Mouse (Mus musculus): ENCODE data around the gene Cd19. TPM values are rescaled to one million over a fixed set of nuclear protein-coding genes. Genes with fewer than 3 reads are reported as not detected.

Gene Cd19
- polyA plus RNA-seq, 1 experiment = not detected

- no peaks in the 10 kb centered on the region for H3K36me3 ChIP-seq (ENCODE audit: control insufficient read depth, insufficient read depth, low read length, poor library complexity, severe bottlenecking)
- H3K4me3 ChIP-seq (ENCODE audit: low read depth, low read length) = no peak overlapping the region
- no peak overlapping the region for H3K9ac ChIP-seq (ENCODE audit: low read depth, poor library complexity, severe bottlenecking)
- H3K27ac ChIP-seq (ENCODE audit: insufficient read depth, low read length) = no peak overlapping the region
- no peaks in the 10 kb centered on the region for H3K27me3 ChIP-seq (ENCODE audit: control insufficient read depth, insufficient read depth, low read length, poor library complexity, severe bottlenecking)
- TF ChIP-seq CTCF (IDR thresholded peaks at IDR 0.05; ENCODE audit: low read depth, low read length) (no peak), POLR2A (IDR thresholded peaks at IDR 0.05; ENCODE audit: insufficient read depth, low read length) (no peak), EP300 (IDR thresholded peaks at IDR 0.05; ENCODE audit: insufficient read depth, low read depth, low read length) (no peak)
- H3K4me1 ChIP-seq (ENCODE audit: control insufficient read depth, insufficient read depth, low read length) = no peaks in the 10 kb centered on the region
- H3K9me3 ChIP-seq (replicated peaks; ENCODE audit: control insufficient read depth, insufficient read depth, low read length, poor library complexity, severe bottlenecking) = no peaks in the 10 kb centered on the region
Measured at GRCm38 (mm10) chr7:126458844-126459618, 44.3 kb upstream of the Cd19 start.

GRCm38 (mm10) chr7:126458225-126458624 is 43.5 kb upstream of the Cd19 start:
- Histone ChIP-seq H3K4me3 (ENCODE audit: low read depth, low read length) (no peak overlapping the region), H3K27me3 (ENCODE audit: control insufficient read depth, insufficient read depth, low read length, poor library complexity, severe bottlenecking) (no peaks in the 10 kb centered on the region), H3K36me3 (ENCODE audit: control insufficient read depth, insufficient read depth, low read length, poor library complexity, severe bottlenecking) (no peaks in the 10 kb centered on the region), H3K9me3 (replicated peaks; ENCODE audit: control insufficient read depth, insufficient read depth, low read length, poor library complexity, severe bottlenecking) (no peaks in the 10 kb centered on the region), H3K27ac (ENCODE audit: insufficient read depth, low read length) (no peak overlapping the region), H3K4me1 (ENCODE audit: control insufficient read depth, insufficient read depth, low read length) (no peaks in the 10 kb centered on the region), H3K9ac (ENCODE audit: low read depth, poor library complexity, severe bottlenecking) (no peak overlapping the region)
- TF ChIP-seq POLR2A (IDR thresholded peaks at IDR 0.05; ENCODE audit: insufficient read depth, low read length) = no peak

- no peaks in the 10 kb centered on the region for H3K9me3 ChIP-seq (replicated peaks; ENCODE audit: control insufficient read depth, insufficient read depth, low read length, poor library complexity, severe bottlenecking)
- no peak overlapping the region for H3K4me3 ChIP-seq (ENCODE audit: low read depth, low read length)
- H3K9ac ChIP-seq (ENCODE audit: low read depth, poor library complexity, severe bottlenecking) = no peak overlapping the region
- no peak for TF ChIP-seq CTCF (IDR thresholded peaks at IDR 0.05; ENCODE audit: low read depth, low read length)
- TF ChIP-seq POLR2A (IDR thresholded peaks at IDR 0.05; ENCODE audit: insufficient read depth, low read length) = no peak
- TF ChIP-seq EP300 (IDR thresholded peaks at IDR 0.05; ENCODE audit: insufficient read depth, low read depth, low read length) = no peak
- H3K27ac ChIP-seq (ENCODE audit: insufficient read depth, low read length) = no peak overlapping the region
- H3K27me3 ChIP-seq (ENCODE audit: control insufficient read depth, insufficient read depth, low read length, poor library complexity, severe bottlenecking) = no peaks in the 10 kb centered on the region
- H3K36me3 ChIP-seq (ENCODE audit: control insufficient read depth, insufficient read depth, low read length, poor library complexity, severe bottlenecking) = no peaks in the 10 kb centered on the region
- no peaks in the 10 kb centered on the region for H3K4me1 ChIP-seq (ENCODE audit: control insufficient read depth, insufficient read depth, low read length)
Measured at GRCm38 (mm10) chr7:126456382-126457266, 41.9 kb upstream of the Cd19 start.

- Histone ChIP-seq H3K27ac (ENCODE audit: insufficient read depth, low read length) (no peak overlapping the region), H3K9ac (ENCODE audit: low read depth, poor library complexity, severe bottlenecking) (no peak overlapping the region), H3K4me3 (ENCODE audit: low read depth, low read length) (no peak overlapping the region), H3K36me3 (ENCODE audit: control insufficient read depth, insufficient read depth, low read length, poor library complexity, severe bottlenecking) (no peaks in the 10 kb centered on the region), H3K4me1 (ENCODE audit: control insufficient read depth, insufficient read depth, low read length) (no peaks in the 10 kb centered on the region), H3K27me3 (ENCODE audit: control insufficient read depth, insufficient read depth, low read length, poor library complexity, severe bottlenecking) (no peaks in the 10 kb centered on the region), H3K9me3 (replicated peaks; ENCODE audit: control insufficient read depth, insufficient read depth, low read length, poor library complexity, severe bottlenecking) (no peaks in the 10 kb centered on the region)
- TF ChIP-seq EP300 (IDR thresholded peaks at IDR 0.05; ENCODE audit: insufficient read depth, low read depth, low read length) (no peak), CTCF (IDR thresholded peaks at IDR 0.05; ENCODE audit: low read depth, low read length) (no peak), POLR2A (IDR thresholded peaks at IDR 0.05; ENCODE audit: insufficient read depth, low read length) (no peak)
Measured at GRCm38 (mm10) chr7:126455242-126455641, 40.6 kb upstream of the Cd19 start.

- Histone ChIP-seq H3K9me3 (replicated peaks; ENCODE audit: control insufficient read depth, insufficient read depth, low read length, poor library complexity, severe bottlenecking) (no peaks in the 10 kb centered on the region), H3K9ac (ENCODE audit: low read depth, poor library complexity, severe bottlenecking) (no peak overlapping the region), H3K27ac (ENCODE audit: insufficient read depth, low read length) (no peak overlapping the region), H3K4me1 (ENCODE audit: control insufficient read depth, insufficient read depth, low read length) (no peaks in the 10 kb centered on the region), H3K36me3 (ENCODE audit: control insufficient read depth, insufficient read depth, low read length, poor library complexity, severe bottlenecking) (no peaks in the 10 kb centered on the region), H3K4me3 (ENCODE audit: low read depth, low read length) (no peak overlapping the region), H3K27me3 (ENCODE audit: control insufficient read depth, insufficient read depth, low read length, poor library complexity, severe bottlenecking) (no peaks in the 10 kb centered on the region)
- TF ChIP-seq CTCF (IDR thresholded peaks at IDR 0.05; ENCODE audit: low read depth, low read length) (no peak), EP300 (IDR thresholded peaks at IDR 0.05; ENCODE audit: insufficient read depth, low read depth, low read length) (no peak), POLR2A (IDR thresholded peaks at IDR 0.05; ENCODE audit: insufficient read depth, low read length) (no peak)
Measured at GRCm38 (mm10) chr7:126453861-126454260, 39.2 kb upstream of the Cd19 start.

- Histone ChIP-seq H3K9me3 (replicated peaks; ENCODE audit: control insufficient read depth, insufficient read depth, low read length, poor library complexity, severe bottlenecking) (no peaks in the 10 kb centered on the region), H3K27me3 (ENCODE audit: control insufficient read depth, insufficient read depth, low read length, poor library complexity, severe bottlenecking) (no peaks in the 10 kb centered on the region), H3K4me1 (ENCODE audit: control insufficient read depth, insufficient read depth, low read length) (no peaks in the 10 kb centered on the region), H3K4me3 (ENCODE audit: low read depth, low read length) (no peak overlapping the region), H3K27ac (ENCODE audit: insufficient read depth, low read length) (no peak overlapping the region), H3K9ac (ENCODE audit: low read depth, poor library complexity, severe bottlenecking) (no peak overlapping the region), H3K36me3 (ENCODE audit: control insufficient read depth, insufficient read depth, low read length, poor library complexity, severe bottlenecking) (no peaks in the 10 kb centered on the region)
- TF ChIP-seq CTCF (IDR thresholded peaks at IDR 0.05; ENCODE audit: low read depth, low read length) (no peak), EP300 (IDR thresholded peaks at IDR 0.05; ENCODE audit: insufficient read depth, low read depth, low read length) (no peak), POLR2A (IDR thresholded peaks at IDR 0.05; ENCODE audit: insufficient read depth, low read length) (no peak)
Measured at GRCm38 (mm10) chr7:126452244-126452643, 37.6 kb upstream of the Cd19 start.

Data from ES-Bruce4 (cell line).